Mouse (Mus musculus): ENCODE data around the gene Zfp57. TPM values are rescaled to one million over a fixed set of nuclear protein-coding genes. Genes with fewer than 3 reads are reported as not detected.
"Not testable (repeated sequence)": the region's sequence is repeated elsewhere in the genome, so short reads cannot be mapped to it uniquely, and the experiment has no call there.

Zfp57 gene
- total RNA-seq (2014; fragmentation: Nextera tagmentation) (0.87 TPM in 1 of 2 replicates, not detected in the other), total RNA-seq (2017) (0.08 TPM in 1 of 2 replicates, not detected in the other)

- ATAC-seq (replicated peaks; ENCODE audit: low FRiP score, low TSS enrichment, poor library complexity, severe bottlenecking), result no peak
Observed at GRCm38 (mm10) chr17:37000863-37001262, at the start of gene Zfp57. Gene Zfp57 (plus strand): TSS chr17:37001163.

DNA sequence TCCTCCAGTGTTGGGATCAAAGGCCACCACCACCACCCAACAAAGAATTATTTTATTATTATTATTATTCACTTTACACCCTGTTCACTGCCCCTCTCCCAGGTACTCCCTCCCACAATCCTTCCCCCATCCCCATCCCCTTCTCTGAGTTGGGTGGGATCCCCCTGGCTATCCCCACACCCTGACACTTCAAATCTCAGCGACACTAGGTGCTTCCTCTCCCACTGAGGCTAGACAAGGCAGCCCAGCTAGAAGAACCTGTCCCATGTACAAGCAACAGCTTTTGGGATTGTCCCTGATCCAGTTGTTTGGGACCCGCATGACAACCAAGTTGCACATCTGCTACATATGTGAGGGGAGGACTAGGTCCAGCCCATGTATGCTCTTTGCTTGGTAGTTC is 48.3 kb upstream of the Zfp57 start:
- ATAC-seq (replicated peaks; ENCODE audit: low FRiP score, low TSS enrichment, poor library complexity, severe bottlenecking), result no peak

DNA sequence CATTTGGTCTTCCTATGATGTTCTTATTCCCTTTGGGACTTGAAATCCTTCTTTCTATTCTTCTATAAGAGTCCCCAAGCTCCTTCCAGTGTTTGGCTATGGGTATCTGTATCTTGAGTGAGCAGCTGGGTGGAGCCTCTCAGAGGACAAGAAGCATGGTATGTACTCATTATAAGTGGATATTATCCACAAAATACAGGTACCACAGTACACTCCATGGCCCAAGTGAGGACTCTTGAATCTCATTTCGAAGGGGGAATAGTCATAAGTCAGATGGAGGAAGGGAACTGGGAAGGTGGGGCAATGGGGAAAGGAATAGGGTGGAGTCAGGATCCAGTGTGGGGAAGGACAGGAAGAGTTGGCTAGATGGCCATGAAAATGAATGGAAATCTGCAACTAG is 47.9 kb upstream of the Zfp57 start:
- no peak for ATAC-seq (replicated peaks; ENCODE audit: low FRiP score, low TSS enrichment, poor library complexity, severe bottlenecking)

GRCm38 (mm10) chr17:36957999-36958743 is 42.8 kb upstream of the Zfp57 start, which contains the start of the genes Znrd1 and Znrd1as:
Gene Znrd1 (minus strand): TSS chr17:36958559.
Gene Znrd1as (plus strand): TSS chr17:36958592.
- peak; percentile 97 for ATAC-seq (replicated peaks; ENCODE audit: low FRiP score, low TSS enrichment, poor library complexity, severe bottlenecking)

DNA sequence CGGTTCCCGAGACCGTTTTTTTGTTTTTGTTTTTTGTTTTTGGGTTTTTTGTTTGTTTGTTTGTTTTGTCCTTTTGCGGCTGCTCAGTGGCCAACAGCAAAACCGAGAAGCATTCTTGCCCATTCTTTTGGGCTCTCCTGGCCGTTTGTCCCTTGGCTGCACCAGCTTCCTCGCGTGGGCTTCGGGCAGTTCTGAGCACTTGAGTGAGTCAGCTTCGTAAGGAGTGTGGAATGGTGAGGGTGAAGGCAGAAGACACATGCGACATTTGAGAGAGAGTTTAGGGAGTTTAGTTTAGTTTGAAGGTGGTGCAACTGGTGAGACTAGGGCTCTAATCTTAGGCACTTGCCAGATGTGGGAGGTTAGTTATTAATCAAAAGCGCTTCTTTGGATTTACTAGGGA is 42.1 kb upstream of the Zfp57 start:
- ATAC-seq (replicated peaks; ENCODE audit: low FRiP score, low TSS enrichment, poor library complexity, severe bottlenecking), result 0 out of 2 replicates have a peak, but pooled peaks have one; percentile 31

DNA sequence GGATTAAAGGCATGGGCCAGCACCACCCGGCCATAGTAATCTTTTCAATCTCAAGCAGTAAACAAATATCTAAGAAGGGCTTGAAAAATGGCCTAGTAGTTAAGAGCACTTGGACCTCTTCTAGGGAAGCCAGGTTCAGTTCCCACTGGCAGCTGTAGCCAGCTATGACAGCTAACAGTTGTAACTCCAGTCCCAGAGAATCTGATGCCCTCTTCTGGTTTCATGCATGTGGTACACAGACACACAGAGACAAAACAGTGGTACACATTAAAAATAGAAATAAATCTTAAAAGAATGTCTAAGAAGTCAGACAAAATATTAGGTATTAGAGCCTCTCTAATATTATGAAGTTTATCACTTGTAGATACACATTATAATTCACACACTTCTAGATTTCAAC is 39.8 kb upstream of the Zfp57 start:
- no peak for ATAC-seq (replicated peaks; ENCODE audit: low FRiP score, low TSS enrichment, poor library complexity, severe bottlenecking)

GRCm38 (mm10) chr17:36966875-36967274 is 34.1 kb upstream of the Zfp57 start:
- ATAC-seq (replicated peaks; ENCODE audit: low FRiP score, low TSS enrichment, poor library complexity, severe bottlenecking), result no peak

DNA sequence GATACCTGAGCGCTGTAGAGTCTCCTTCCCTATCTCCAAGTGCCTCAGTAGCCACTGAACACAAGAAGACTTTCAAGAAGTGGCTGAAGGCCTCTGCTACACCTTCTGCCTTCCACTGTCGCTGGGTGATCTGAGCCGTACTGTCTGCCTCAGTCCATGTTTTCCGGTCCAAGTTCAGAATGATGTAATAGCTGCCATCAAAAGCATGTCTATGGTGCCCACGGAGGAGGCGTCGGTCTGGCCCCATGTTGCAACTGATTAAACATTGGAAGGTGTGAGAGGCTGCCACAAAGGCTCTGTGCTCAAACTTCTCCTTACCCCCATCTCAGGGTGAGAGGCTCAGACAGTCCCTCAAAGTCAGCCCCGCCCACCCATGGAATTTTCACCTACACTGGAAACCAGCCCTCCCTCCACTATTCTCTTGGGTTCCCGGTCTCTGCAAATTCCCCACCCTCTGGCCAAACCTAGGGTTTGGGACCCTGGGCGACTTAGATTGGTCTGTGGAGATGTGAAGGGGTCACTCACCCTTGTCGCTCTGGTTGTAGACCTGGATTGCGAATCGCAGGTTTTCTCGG is 30.6 kb upstream of the Zfp57 start:
- no peak for ATAC-seq (replicated peaks; ENCODE audit: low FRiP score, low TSS enrichment, poor library complexity, severe bottlenecking)

DNA sequence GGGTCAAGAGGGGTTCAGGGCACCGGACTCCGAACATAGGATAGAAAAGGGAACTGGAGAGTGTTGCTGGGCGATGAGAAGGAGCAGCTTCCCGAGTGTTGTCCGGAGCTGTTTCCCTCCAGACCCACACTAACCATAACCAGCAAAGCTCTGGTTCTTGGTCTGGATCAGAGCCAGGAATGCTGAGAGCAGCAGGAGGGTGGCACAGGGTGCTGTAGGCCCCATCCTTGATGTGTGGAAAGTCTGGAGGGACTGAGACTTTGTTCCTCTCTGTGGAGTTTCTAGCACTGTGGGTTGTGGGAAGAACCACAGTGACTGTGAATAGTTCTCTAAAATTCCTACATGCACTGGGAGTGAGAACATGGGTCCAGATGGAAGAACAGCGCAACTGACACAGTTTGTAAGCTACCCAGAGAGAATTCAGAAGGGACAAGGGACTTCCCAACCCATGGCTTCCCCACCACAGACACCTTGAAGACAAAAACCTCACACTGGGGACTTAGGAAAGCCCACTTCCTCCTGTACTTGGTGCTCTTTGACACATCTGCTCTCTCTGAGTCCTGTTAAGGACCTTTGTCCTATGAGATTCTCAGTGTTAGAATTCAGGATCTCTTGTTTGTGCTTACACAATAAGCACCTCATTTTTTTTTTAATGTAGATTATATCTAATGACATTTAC is 29.7 kb upstream of the Zfp57 start:
- ATAC-seq (replicated peaks; ENCODE audit: low FRiP score, low TSS enrichment, poor library complexity, severe bottlenecking), result no peak

DNA sequence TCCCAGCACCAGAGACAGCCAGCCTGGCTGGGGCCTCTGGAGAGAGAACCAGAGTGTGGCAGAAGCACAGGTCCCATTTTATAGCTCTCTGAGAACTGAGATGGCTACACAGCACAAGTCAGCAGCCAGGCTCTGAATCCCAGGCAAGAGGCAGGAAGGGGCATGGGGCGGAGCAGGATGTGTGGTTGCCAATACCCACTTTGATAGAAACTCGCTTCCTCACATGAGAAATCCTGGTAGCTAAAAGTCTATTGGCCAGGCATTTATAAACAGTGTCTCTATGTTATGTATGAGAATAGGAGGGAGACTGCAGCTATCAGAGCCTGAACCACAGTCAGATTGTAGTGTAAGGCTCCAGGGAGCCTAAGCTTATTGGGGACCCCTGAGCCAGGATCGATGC is 28.2 kb upstream of the Zfp57 start:
- ATAC-seq (replicated peaks; ENCODE audit: low FRiP score, low TSS enrichment, poor library complexity, severe bottlenecking), result no peak

DNA sequence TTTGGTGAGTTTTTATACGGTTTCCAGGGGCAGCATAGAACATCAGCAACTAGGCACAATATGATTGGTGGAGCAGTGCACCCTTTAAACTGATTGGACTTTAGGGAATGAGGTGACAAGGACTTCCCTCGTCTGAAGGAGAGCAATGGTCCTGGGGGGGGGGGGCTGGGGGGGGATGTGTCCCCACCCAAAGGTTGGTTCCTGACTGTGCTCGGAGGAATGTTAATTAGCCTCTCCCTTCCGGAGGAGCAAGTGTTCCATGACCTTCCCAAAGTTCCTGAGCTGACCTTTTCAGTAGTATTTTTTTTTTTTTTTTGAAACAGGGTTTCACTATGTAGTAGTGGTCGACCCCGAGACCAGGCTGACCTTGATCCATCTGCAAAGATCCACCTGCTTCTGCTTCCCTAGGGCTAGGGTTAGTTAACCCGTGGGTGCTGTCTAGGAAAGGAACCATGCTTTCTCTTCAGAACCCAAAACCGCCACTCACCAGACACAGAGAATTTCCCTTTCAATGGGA is 27.6 kb upstream of the Zfp57 start:
- ATAC-seq (replicated peaks; ENCODE audit: low FRiP score, low TSS enrichment, poor library complexity, severe bottlenecking), result no peak

DNA sequence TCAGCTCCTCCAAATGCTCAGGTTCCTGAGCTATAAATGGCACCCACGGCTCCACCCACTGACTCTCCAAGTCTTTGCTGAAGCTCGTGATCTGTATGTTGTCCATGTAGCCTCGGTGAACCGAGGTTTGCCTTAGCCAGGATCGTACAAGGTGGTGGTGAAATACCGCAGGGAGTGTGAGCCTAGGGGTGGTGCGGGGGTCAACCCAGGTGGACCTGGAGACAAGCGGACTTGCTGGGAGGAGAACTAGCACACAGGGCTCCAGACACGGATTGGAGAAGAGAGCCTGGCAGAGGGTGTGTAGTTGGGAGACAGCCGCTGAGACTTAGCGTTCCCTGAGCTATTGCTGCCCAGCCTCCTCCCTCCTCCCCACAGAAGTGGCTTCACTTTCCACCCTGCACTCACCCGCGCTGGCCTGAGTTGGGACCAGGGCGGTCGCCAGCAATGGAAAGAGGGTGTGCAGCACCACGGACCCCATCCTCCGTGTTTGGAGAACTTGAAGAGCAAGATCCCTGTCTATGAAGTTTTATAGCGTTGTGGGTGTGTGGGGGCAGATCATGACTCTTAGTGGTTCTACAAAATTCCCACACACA is 19.6 kb upstream of the Zfp57 start, which contains the start of gene 2410137M14Rik:
2410137M14Rik (minus strand) TSS at position 17 of the 593 bp plus-strand sequence.
- ATAC-seq (replicated peaks; ENCODE audit: low FRiP score, low TSS enrichment, poor library complexity, severe bottlenecking), result no peak

- ATAC-seq (replicated peaks; ENCODE audit: low FRiP score, low TSS enrichment, poor library complexity, severe bottlenecking), result no peak
Observed at GRCm38 (mm10) chr17:36981845-36982244, 19.1 kb upstream of the Zfp57 start.

GRCm38 (mm10) chr17:36982253-36983155 is 18.5 kb upstream of the Zfp57 start:
- no peak for ATAC-seq (replicated peaks; ENCODE audit: low FRiP score, low TSS enrichment, poor library complexity, severe bottlenecking)

DNA sequence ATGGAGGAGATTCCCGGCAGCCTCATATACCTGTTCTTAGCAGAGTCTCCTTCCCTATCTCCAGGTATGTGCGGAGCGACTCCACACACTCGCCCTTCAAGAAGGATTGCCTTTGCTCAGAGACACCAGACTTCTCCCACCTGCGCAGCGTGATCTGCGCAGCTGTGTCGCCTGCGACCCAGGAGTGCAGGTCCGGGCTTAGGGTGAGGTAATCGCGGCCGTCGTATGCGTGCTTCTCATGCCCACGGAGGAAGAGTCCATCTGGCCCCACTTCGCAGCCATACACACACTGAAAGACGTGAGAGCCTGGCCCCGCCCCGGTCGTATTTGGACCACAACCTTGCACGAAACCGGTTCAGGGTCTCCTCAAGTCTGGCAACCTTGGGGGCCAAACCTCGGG is 12.5 kb upstream of the Zfp57 start:
- no peak for ATAC-seq (replicated peaks; ENCODE audit: low FRiP score, low TSS enrichment, poor library complexity, severe bottlenecking)

GRCm38 (mm10) chr17:36989437-36989836 is 11.5 kb upstream of the Zfp57 start, which contains the start of gene H2-M5:
Gene H2-M5 (minus strand): TSS chr17:36989537.
- ATAC-seq (replicated peaks; ENCODE audit: low FRiP score, low TSS enrichment, poor library complexity, severe bottlenecking), result no peak

- not testable (repeated sequence) for ATAC-seq (replicated peaks; ENCODE audit: low FRiP score, low TSS enrichment, poor library complexity, severe bottlenecking)
Observed at GRCm38 (mm10) chr17:36990630-36991029, 10.3 kb upstream of the Zfp57 start.

DNA sequence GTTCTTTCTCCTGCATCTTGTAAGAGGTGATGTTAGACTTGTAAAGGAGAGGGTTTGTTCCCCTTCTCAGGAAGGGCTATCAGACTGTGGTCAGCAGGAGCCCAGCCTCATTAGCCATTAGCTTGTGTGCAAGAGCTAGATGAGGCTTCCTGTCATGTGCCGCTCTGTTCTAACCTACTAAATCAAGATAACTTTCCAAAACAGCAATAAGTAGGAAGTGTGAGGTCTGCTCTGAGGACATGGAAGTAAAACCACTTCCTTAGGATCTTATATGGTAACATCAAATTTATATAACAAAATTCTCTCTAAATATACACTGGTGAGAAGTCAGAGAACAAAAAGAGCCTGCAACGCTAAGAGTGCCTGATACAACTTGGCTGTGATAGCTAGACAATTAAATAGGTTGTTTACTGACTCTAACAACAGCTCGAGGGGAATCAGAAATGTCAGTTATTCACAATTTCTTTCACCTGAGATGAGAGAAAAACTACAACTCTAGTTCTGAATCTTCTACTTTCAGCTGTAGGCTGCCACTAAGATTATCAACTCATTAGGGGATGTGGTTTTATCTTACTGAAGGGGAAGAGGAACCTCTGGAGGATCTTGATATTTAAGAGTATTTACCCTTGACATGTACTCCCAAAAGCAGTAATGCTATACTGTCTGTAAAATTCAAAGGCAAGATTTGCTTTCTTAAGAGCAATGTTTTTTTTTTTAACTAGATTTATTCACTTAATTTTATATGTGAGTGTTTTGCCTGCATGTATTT is 8.4 kb upstream of the Zfp57 start:
- peak; percentile 56; the same call in 1 of the 2 replicates for ATAC-seq (replicated peaks; ENCODE audit: low FRiP score, low TSS enrichment, poor library complexity, severe bottlenecking)
